Mouse (Mus musculus): ENCODE data around the gene Tm6sf1.
"Not testable (repeated sequence)": the region's sequence is repeated elsewhere in the genome, so short reads cannot be mapped to it uniquely, and the experiment has no call there.

Gene Tm6sf1

GRCm38 (mm10) chr7:81858968-81859721 lies at the start of gene Tm6sf1:
Gene Tm6sf1 (plus strand): TSS chr7:81859001.
- peak; percentile 78 for DNase-seq (ENCODE audit: low spot score)

- no peak for DNase-seq (ENCODE audit: low spot score)
Observed at GRCm38 (mm10) chr7:81824906-81825305, 33.9 kb upstream of the Tm6sf1 start.

GRCm38 (mm10) chr7:81825381-81825780 lies 33.4 kb upstream of the Tm6sf1 start:
- DNase-seq (ENCODE audit: low spot score), result no peak

- peak; percentile 27 for DNase-seq (ENCODE audit: low spot score)
Observed at GRCm38 (mm10) chr7:81827806-81828667, 30.8 kb upstream of the Tm6sf1 start.

GRCm38 (mm10) chr7:81828681-81829378 lies 30.0 kb upstream of the Tm6sf1 start:
- peak; percentile 70 for DNase-seq (ENCODE audit: low spot score)

GRCm38 (mm10) chr7:81829379-81829894 lies 29.4 kb upstream of the Tm6sf1 start, which contains the start of gene Btbd1:
Gene Btbd1 (minus strand): TSS chr7:81829431.
- DNase-seq (ENCODE audit: low spot score), result peak; percentile 92

GRCm38 (mm10) chr7:81834847-81835246 lies 24.0 kb upstream of the Tm6sf1 start:
- no peak for DNase-seq (ENCODE audit: low spot score)

GRCm38 (mm10) chr7:81835430-81835829 lies 23.4 kb upstream of the Tm6sf1 start:
- DNase-seq (ENCODE audit: low spot score), result no peak

- not testable (repeated sequence) for DNase-seq (ENCODE audit: low spot score)
Observed at GRCm38 (mm10) chr7:81837771-81838170, 21.0 kb upstream of the Tm6sf1 start.

GRCm38 (mm10) chr7:81839746-81840145 lies 19.1 kb upstream of the Tm6sf1 start:
- no peak for DNase-seq (ENCODE audit: low spot score)

- no peak for DNase-seq (ENCODE audit: low spot score)
Observed at GRCm38 (mm10) chr7:81840661-81841181, 18.1 kb upstream of the Tm6sf1 start.

- no peak for DNase-seq (ENCODE audit: low spot score)
Observed at GRCm38 (mm10) chr7:81841439-81841838, 17.4 kb upstream of the Tm6sf1 start.

- no peak for DNase-seq (ENCODE audit: low spot score)
Observed at GRCm38 (mm10) chr7:81842141-81842540, 16.7 kb upstream of the Tm6sf1 start.

- no peak for DNase-seq (ENCODE audit: low spot score)
Observed at GRCm38 (mm10) chr7:81842998-81843397, 15.8 kb upstream of the Tm6sf1 start.

GRCm38 (mm10) chr7:81843903-81844302 lies 14.9 kb upstream of the Tm6sf1 start:
- no peak for DNase-seq (ENCODE audit: low spot score)

GRCm38 (mm10) chr7:81844801-81845200 lies 14.0 kb upstream of the Tm6sf1 start:
- DNase-seq (ENCODE audit: low spot score), result no peak

- no peak for DNase-seq (ENCODE audit: low spot score)
Observed at GRCm38 (mm10) chr7:81845313-81845712, 13.5 kb upstream of the Tm6sf1 start.

GRCm38 (mm10) chr7:81846008-81846407 lies 12.8 kb upstream of the Tm6sf1 start:
- no peak for DNase-seq (ENCODE audit: low spot score)

GRCm38 (mm10) chr7:81847010-81847409 lies 11.8 kb upstream of the Tm6sf1 start:
- peak; percentile 70 for DNase-seq (ENCODE audit: low spot score)

GRCm38 (mm10) chr7:81847777-81848176 lies 11.0 kb upstream of the Tm6sf1 start:
- peak; percentile 58 for DNase-seq (ENCODE audit: low spot score)

GRCm38 (mm10) chr7:81849214-81849613 lies 9.6 kb upstream of the Tm6sf1 start:
- DNase-seq (ENCODE audit: low spot score), result no peak

- no peak for DNase-seq (ENCODE audit: low spot score)
Observed at GRCm38 (mm10) chr7:81849633-81850032, 9.2 kb upstream of the Tm6sf1 start.

Measured in MN1 (cell line).